Mouse (Mus musculus): ENCODE data around the gene Sept14. TPM values are rescaled to one million over a fixed set of nuclear protein-coding genes. Genes with fewer than 3 reads are reported as not detected.
A peak's percentile ranks its signal among the peaks of the same experiment; 100 is the strongest.

Sept14 gene
- polyA plus RNA-seq (2012; ENCODE audit: insufficient read depth, low replicate concordance): not detected in 2 replicates

DNA sequence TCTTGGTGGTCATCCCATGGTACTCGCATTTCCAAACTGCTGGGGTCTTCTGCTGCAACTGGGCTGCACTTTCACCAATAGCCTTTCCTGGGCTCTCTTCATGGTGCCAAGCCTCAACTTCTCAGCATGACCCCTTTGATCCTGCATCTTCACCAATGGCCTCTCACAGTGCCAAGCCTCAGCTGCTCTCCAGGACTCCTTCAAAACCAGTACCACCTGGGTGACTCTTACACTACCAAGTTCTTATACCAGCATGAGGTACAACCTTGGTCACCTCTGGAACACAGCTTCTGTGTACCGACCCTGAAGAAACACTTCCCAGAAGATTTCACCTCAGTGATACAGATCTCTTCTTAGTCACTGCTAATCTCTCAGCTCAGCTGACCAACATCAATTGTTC is at the start of gene Sept14:
Gene Sept14, minus strand, starts transcription at position 101 of the 400 bp plus-strand sequence.
- Histone ChIP-seq H3K4me1 (peaks cover 7% of the 10 kb centered on the region), H3K4me3 (replicated peaks) (no peak within 1 kb of the TSS), H3K9me3 (peaks cover 6% of the 10 kb centered on the region), H3K27me3 (replicated peaks) (peaks cover 25% of the 10 kb centered on the region), H3K36me3 (replicated peaks; ENCODE audit: low read length) (no peaks in the 10 kb centered on the region)
- TF ChIP-seq FLI1 (IDR thresholded peaks at IDR 0.05; ENCODE audit: low read length): no peak
- TF ChIP-seq GATA1 (IDR thresholded peaks at IDR 0.05; ENCODE audit: borderline replicate concordance, low read length): no peak

DNA sequence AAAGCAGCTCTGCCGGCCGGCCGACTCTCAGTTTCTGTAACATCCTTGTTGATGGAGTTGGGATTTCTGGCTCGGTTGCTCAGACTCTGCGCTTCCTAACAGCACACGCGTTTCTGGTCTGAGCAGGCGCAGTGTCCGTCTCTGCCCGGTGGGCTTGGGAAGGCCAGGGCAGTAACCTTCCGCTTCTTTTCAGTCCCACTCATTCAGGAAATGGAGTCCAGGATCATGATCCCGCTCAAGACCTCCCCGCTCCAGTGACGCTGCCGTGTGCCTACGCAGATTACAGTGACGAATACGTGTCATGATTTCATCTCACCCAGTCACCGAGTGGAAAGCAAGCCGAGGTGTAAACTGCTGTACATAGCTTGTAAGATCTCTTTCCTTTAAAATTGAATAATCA is 48.6 kb upstream of the Sept14 start:
- H3K9me3 ChIP-seq: no peaks in the 10 kb centered on the region
- H3K36me3 ChIP-seq (replicated peaks; ENCODE audit: low read length): peaks cover 20% of the 10 kb centered on the region
- no peak overlapping the region for H3K4me3 ChIP-seq (replicated peaks)
- no peak for TF ChIP-seq GATA1 (IDR thresholded peaks at IDR 0.05; ENCODE audit: borderline replicate concordance, low read length)
- TF ChIP-seq FLI1 (IDR thresholded peaks at IDR 0.05; ENCODE audit: low read length): no peak
- H3K4me1 ChIP-seq: no peaks in the 10 kb centered on the region
- no peaks in the 10 kb centered on the region for H3K27me3 ChIP-seq (replicated peaks)

DNA sequence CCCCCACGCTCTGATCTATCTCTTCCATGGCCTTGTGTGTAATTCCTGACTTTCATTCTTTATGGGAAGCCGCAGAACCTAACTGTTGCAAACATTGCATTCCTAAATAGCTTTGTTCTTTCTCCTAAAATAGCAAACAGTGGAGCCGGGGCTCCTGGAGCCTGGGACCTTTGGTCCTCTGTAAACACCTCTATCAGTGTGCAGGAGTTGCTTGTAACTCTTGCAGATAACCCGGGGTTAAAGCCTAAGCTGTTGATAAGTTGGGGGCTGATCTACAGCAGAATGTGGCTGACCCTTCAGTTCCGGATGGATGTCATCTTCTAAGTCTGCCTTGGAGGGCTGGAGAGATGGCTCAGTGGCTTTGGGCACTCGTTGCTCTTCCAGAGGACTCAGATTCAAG is 35.7 kb upstream of the Sept14 start:
- no peaks in the 10 kb centered on the region for H3K4me1 ChIP-seq
- H3K4me3 ChIP-seq (replicated peaks): no peak overlapping the region
- no peaks in the 10 kb centered on the region for H3K9me3 ChIP-seq
- H3K36me3 ChIP-seq (replicated peaks; ENCODE audit: low read length): peaks cover 61% of the 10 kb centered on the region
- no peak for TF ChIP-seq GATA1 (IDR thresholded peaks at IDR 0.05; ENCODE audit: borderline replicate concordance, low read length)
- no peak for TF ChIP-seq FLI1 (IDR thresholded peaks at IDR 0.05; ENCODE audit: low read length)
- no peaks in the 10 kb centered on the region for H3K27me3 ChIP-seq (replicated peaks)

DNA sequence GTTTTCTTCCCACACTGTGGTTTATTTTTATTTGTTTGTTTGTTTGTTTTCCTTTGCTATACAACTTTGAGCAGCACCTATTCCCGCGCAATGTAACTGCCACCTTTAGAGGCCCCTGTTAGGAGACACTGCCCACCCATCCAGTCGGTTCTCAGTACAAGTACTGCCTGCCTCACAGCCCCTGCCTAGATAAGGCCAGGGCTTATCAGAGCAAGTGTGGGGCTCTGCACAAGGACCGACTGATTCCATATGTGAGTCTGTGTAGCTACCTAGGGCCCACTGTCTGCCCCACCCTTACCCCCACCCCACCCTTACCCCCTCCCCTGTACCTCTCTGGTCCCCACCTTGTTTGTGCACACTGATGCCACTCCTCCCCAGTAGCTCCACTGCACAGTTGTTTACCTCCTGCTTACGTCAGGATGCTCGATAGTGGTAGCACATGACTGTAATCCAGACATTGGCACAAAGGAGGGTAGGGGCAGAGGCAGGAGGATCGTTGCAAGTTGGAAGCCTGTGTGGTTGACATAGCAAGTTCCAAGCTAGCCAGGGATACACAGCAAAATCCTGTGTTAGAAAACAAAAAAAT is 34.7 kb upstream of the Sept14 start:
- Histone ChIP-seq H3K9me3 (no peaks in the 10 kb centered on the region), H3K36me3 (replicated peaks; ENCODE audit: low read length) (peaks cover 52% of the 10 kb centered on the region), H3K27me3 (replicated peaks) (no peaks in the 10 kb centered on the region), H3K4me1 (no peaks in the 10 kb centered on the region), H3K4me3 (replicated peaks) (no peak overlapping the region)
- TF ChIP-seq FLI1 (IDR thresholded peaks at IDR 0.05; ENCODE audit: low read length) (no peak), GATA1 (IDR thresholded peaks at IDR 0.05; ENCODE audit: borderline replicate concordance, low read length) (no peak)

DNA sequence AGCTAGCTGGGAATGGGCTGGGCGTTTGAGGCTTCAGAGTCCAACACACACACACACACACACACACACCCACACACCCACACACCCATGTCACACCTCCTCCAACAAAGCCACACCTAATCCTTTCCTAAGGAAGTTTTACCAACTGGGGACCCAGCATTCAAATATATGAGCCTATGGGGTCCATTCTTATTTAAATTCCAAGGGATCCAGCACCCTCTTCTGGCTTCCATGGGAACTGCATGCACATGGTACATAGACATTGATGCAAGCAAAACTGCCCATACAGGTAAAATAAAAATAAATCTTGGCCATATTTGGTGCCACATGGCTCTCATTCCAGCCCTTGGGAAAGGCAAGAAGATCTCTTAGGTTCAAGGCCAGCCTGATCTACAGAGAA is 32.7 kb upstream of the Sept14 start:
- Histone ChIP-seq H3K27me3 (replicated peaks) (no peaks in the 10 kb centered on the region), H3K4me1 (no peaks in the 10 kb centered on the region), H3K9me3 (no peaks in the 10 kb centered on the region), H3K4me3 (replicated peaks) (no peak overlapping the region), H3K36me3 (replicated peaks; ENCODE audit: low read length) (peaks cover 38% of the 10 kb centered on the region)
- no peak for TF ChIP-seq FLI1 (IDR thresholded peaks at IDR 0.05; ENCODE audit: low read length)
- TF ChIP-seq GATA1 (IDR thresholded peaks at IDR 0.05; ENCODE audit: borderline replicate concordance, low read length): no peak

DNA sequence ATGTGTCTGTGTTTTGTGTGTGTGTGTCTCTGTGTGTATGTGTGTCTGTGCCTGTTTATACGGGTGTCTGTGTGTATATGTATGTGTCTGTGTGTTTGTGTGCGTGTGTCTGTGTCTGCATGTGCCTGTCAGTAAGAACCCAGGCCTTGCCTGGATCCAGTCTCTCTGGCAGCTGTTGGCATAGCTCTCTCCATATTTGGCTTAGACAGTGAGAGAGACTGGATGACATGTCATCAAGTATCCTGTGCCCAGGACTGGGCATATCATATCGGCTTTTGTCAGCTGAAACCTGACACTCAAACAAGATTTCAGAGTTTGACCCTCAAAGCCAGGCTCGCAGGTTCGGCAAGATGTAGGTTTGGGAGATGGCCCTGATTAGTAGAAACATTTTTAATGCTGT is 22.7 kb upstream of the Sept14 start:
- TF ChIP-seq GATA1 (IDR thresholded peaks at IDR 0.05; ENCODE audit: borderline replicate concordance, low read length) (no peak), FLI1 (IDR thresholded peaks at IDR 0.05; ENCODE audit: low read length) (no peak)
- Histone ChIP-seq H3K4me1 (peaks cover 39% of the 10 kb centered on the region), H3K4me3 (replicated peaks) (no peak overlapping the region), H3K27me3 (replicated peaks) (no peaks in the 10 kb centered on the region), H3K36me3 (replicated peaks; ENCODE audit: low read length) (no peaks in the 10 kb centered on the region), H3K9me3 (no peaks in the 10 kb centered on the region)

DNA sequence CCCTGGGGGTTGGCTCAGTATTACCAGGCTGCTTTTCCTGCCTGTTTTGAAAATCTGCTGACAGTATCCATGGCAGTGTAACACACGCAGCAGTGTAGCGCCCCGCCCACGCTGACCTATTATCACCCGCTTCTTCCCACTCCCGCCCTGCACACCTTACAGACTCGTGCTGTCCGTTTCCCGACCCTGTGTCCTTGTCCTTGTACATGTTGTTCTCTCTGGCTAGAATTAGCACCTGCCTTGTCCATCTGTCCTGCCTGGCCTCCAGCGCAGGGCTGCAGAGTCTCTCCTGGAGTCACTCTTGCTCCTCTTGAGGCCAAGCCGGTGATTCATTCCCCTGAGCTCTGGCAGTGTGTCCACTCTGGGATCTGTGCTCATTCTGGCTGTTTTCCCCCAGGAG is 22.0 kb upstream of the Sept14 start:
- Histone ChIP-seq H3K9me3 (no peaks in the 10 kb centered on the region), H3K36me3 (replicated peaks; ENCODE audit: low read length) (no peaks in the 10 kb centered on the region), H3K27me3 (replicated peaks) (no peaks in the 10 kb centered on the region), H3K4me1 (peaks cover 42% of the 10 kb centered on the region), H3K4me3 (replicated peaks) (peak overlapping the region; percentile 83)
- TF ChIP-seq FLI1 (IDR thresholded peaks at IDR 0.05; ENCODE audit: low read length) (no peak), GATA1 (IDR thresholded peaks at IDR 0.05; ENCODE audit: borderline replicate concordance, low read length) (no peak)

DNA sequence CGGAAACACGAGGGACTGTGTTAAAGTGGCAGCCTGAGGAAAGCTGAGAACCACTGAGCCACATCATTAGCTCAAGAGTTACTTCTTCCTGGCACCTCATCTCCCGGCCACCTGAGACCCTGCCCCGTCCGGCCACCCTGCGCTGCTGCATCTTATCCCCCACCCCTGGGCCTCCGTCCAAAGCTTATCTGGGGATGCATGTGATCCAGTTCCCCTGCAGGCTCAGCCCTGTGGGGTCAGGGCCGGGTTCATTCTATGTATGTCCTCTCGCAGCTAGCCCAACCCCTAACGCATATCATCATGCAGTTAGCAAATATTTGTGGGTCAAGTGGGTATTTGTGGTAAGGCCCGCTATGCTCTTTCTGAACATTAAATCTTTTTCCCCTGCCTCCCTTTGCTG is 21.0 kb upstream of the Sept14 start:
- Histone ChIP-seq H3K4me1 (peaks cover 46% of the 10 kb centered on the region), H3K4me3 (replicated peaks) (no peak overlapping the region), H3K36me3 (replicated peaks; ENCODE audit: low read length) (no peaks in the 10 kb centered on the region), H3K27me3 (replicated peaks) (no peaks in the 10 kb centered on the region), H3K9me3 (no peaks in the 10 kb centered on the region)
- TF ChIP-seq GATA1 (IDR thresholded peaks at IDR 0.05; ENCODE audit: borderline replicate concordance, low read length): no peak
- TF ChIP-seq FLI1 (IDR thresholded peaks at IDR 0.05; ENCODE audit: low read length): no peak

DNA sequence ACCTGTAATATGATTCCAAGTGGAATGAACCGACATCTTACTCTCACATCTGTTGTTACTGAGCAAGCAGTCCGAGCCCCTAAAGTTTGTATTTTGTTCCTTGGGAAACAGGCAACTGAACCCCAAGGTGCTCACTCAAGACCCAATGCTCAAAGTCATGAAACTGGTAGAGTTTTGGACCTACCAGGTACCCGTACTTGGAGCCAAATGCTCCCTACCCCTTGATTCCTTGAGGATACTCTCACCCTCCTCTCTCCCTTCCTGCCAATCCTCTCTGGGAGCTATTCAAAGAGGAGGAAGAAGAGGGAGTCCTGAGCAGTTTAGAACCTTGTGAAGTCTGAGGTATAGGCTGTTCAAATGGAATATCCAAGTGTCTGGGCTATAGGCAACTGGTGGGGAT is 18.5 kb upstream of the Sept14 start:
- H3K36me3 ChIP-seq (replicated peaks; ENCODE audit: low read length): no peaks in the 10 kb centered on the region
- no peaks in the 10 kb centered on the region for H3K9me3 ChIP-seq
- no peak overlapping the region for H3K4me3 ChIP-seq (replicated peaks)
- TF ChIP-seq FLI1 (IDR thresholded peaks at IDR 0.05; ENCODE audit: low read length): no peak
- no peak for TF ChIP-seq GATA1 (IDR thresholded peaks at IDR 0.05; ENCODE audit: borderline replicate concordance, low read length)
- H3K27me3 ChIP-seq (replicated peaks): no peaks in the 10 kb centered on the region
- peaks cover 57% of the 10 kb centered on the region for H3K4me1 ChIP-seq

DNA sequence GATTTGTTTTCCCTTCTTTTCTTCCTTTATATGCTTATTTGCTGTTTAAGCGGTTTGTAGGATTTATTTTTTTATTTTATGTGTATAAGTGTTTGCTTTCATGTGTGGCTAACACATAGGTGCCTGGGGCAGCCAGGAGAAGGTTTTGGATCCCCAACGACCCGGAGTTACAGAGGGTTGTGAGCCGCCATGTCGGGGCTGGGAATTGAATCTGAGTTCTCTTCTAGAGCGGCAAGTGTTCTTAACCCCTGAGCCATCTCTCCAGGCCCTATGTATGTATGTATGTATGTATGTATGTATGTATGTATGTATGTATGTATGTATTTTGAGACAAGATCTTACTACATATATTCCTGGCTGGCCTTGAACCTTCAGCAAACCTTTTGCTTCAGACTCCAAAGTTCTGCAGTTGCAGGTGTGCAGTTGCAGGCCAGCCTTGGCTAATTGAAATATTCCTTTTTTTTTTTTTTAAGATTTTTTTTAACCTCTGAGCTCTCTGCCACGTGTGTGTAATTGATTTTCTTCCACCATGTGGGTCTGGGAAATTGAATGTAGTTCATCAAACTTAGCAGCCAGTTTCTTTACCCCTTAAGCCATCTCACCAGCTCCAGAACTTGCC is 17.6 kb upstream of the Sept14 start:
- no peak for TF ChIP-seq GATA1 (IDR thresholded peaks at IDR 0.05; ENCODE audit: borderline replicate concordance, low read length)
- no peak for TF ChIP-seq FLI1 (IDR thresholded peaks at IDR 0.05; ENCODE audit: low read length)
- peaks cover 51% of the 10 kb centered on the region for H3K4me1 ChIP-seq
- no peaks in the 10 kb centered on the region for H3K27me3 ChIP-seq (replicated peaks)
- H3K9me3 ChIP-seq: no peaks in the 10 kb centered on the region
- H3K36me3 ChIP-seq (replicated peaks; ENCODE audit: low read length): peaks cover 2% of the 10 kb centered on the region
- H3K4me3 ChIP-seq (replicated peaks): peak overlapping the region; percentile 96
